Mouse (Mus musculus) forebrain, postnatal 0 days (tissue): ENCODE measurements around the gene Gm28308. TPM values are rescaled to one million over a fixed set of nuclear protein-coding genes. Genes with fewer than 3 reads are reported as not detected.

Experiments
- ATAC-seq: fragments of 200-750 bp; cut with Nextera tagmentation; 2 replicates; pipeline ENCODE4 v1.8.0; 2017; ENCODE audit warnings: mild to moderate bottlenecking, moderate library complexity
- DNase-seq: peaks from one replicate; pipeline ENCODE4 v3.0.0-alpha.2; 2015
- H3K27ac ChIP-seq: fragments of 300-500 bp; sonication (generic); 2 replicates; pipeline ENCODE4 v1.5.1; 2014; ENCODE audit warnings: low read depth, mild to moderate bottlenecking, antibody characterized with exemption, low read length, moderate library complexity, mixed read lengths
- H3K27me3 ChIP-seq: fragments of 300-500 bp; sonication (generic); 2 replicates; pipeline ENCODE4 v1.6.1; 2014; ENCODE audit warnings: mild to moderate bottlenecking, low read length, mixed read lengths; ENCODE audit not compliant: insufficient read depth
- H3K36me3 ChIP-seq: fragments of 300-500 bp; sonication (generic); 2 replicates; pipeline ENCODE4 v1.6.1; 2014; ENCODE audit warnings: mild to moderate bottlenecking, moderate library complexity; ENCODE audit not compliant: insufficient read depth
- H3K4me1 ChIP-seq: fragments of 300-500 bp; sonication (generic); 2 replicates; pipeline ENCODE4 v1.6.1; 2014; ENCODE audit warnings: antibody characterized with exemption; ENCODE audit not compliant: insufficient read depth
- H3K4me2 ChIP-seq: fragments of 300-500 bp; sonication (generic); 2 replicates; pipeline ENCODE4 v1.6.1; 2014; ENCODE audit warnings: low read depth, mild to moderate bottlenecking, moderate library complexity
- H3K4me3 ChIP-seq: fragments of 300-500 bp; sonication (generic); 2 replicates; pipeline ENCODE4 v1.5.1; 2014; ENCODE audit warnings: low read depth, low read length, mixed read lengths
- H3K9ac ChIP-seq: fragments of 300-500 bp; sonication (generic); 2 replicates; pipeline ENCODE4 v1.6.1; 2014; ENCODE audit warnings: mild to moderate bottlenecking
- H3K9me3 ChIP-seq: fragments of 300-500 bp; sonication (generic); 2 replicates; pipeline ENCODE4 v1.6.1; 2016; ENCODE audit warnings: low read length
- CTCF ChIP-seq: sonication (generic); IDR thresholded peaks from 2 replicates; pipeline ENCODE4 v1.5.1; 2016; ENCODE audit warnings: antibody characterized with exemption, control low read depth, low read depth
- WGBS: fragments of 180-500 bp; shearing (Covaris S2); extraction: QIAGEN DNeasy Blood & Tissue Kit; methylation state at CpG from one replicate; pipeline ENCODE4 v1.1.7; 2014; 5-methylcytosine and 5-hydroxymethylcytosine counted together
- polyA plus RNA-seq: library from polyadenylated mRNA; unstranded; fragments of >200 nt; fragmentation: Nextera tagmentation; extraction: Ambion mirVana; gene quantifications from 2 replicates; pipeline ENCODE4 v1.2.1, GENCODE M21; 2015
- total RNA-seq: library from RNA; depleted of rRNA; stranded (reverse); fragments of >200 nt; gene quantifications from 2 replicates; pipeline ENCODE4 v1.2.3, GENCODE M21; 2014

Gene Gm28308
- total and polyA plus RNA-seq, 2 experiments from 2014 or later, result not detected

DNA sequence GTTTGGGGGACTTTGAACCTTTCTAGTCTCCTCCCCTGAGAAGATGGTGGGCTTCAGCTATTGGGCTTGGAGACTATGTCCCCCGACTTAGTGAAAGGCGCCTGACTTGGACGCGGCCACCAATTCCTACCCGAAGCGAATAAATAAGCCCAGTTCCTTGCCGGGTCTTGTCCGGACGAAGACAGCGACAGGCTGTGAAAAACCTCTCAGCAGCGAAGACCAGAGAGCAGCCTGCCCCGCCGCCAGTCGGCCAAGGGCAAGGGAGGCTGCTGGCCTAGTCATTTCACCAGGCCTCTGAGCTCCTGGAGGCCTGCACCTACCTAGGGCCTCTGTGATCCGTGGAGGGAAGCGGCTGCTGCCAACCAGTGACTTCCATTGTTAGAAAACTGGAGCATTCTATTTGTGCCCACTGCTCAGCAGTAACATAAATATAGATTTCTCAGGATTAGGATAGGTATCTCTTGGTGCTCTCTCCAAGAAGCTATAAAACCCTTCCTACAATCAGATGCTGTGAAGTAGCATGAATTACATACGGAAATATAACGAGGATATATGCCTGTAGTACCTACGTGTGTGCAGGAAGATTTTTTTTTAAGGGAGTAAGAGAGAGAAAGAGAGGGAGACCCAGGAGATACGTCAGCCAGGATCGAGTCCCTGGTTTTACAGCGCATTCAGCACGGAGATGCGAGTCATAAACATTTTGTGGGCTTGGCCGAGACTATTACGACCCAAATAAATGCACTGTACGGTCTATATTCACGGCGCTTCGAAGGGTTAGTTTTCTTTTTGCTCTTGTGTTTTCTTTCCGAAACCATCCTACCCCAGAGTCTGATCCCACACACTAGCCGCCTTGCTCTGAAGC is 7.1 kb upstream of the Gm28308 start:
- H3K27ac ChIP-seq, result no peak overlapping the region
- 11% methylated on average over 32 of the region's 32 CpGs for WGBS
- H3K27me3 ChIP-seq, result peaks cover 99% of the 10 kb centered on the region
- DNase-seq, result no peak
- ATAC-seq, result no peak
- H3K4me3 ChIP-seq, result no peak overlapping the region
- no peaks in the 10 kb centered on the region for H3K36me3 ChIP-seq
- H3K9me3 ChIP-seq, result no peaks in the 10 kb centered on the region
- peaks cover 4% of the 10 kb centered on the region; the same call in 1 of the 2 replicates for H3K4me1 ChIP-seq
- H3K4me2 ChIP-seq, result no peak overlapping the region
- no peak for TF ChIP-seq CTCF
- H3K9ac ChIP-seq, result no peak overlapping the region

DNA sequence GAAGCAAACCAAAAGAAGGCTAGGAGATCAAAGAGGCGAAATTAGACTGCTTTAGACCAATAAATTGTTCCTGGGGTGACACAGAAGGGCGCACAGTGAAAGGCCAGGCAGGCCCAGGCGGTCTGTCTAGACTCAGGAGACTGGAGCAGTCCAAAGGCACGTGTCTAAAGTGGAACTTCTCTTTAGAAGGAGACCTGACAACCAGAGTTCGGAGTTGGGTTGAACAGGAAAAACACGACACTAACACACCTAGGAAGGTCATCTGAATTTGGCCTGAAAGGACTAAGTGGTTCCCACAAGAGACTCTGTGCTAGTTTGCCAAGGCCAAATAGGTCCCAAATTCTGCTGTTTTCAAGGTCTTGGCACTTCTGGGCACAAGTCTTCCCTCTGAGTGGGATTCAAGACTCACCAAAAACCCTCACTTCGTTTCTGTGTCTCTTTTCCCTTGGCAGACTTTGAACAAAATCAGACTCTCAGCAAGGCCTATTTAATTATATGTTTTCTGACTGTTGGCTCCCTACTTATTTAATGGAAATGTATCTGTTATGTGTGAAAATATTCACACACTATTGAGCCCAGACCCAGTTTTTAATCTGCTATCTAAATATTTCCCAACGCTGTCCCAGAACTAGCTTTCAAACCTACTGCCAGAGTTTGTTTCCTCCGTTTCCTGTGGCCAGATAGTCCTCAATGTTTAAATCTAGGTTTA is 6.2 kb upstream of the Gm28308 start:
- TF ChIP-seq CTCF, result no peak
- no peak for ATAC-seq

GRCm38 (mm10) chr6:52218643-52219215 is 5.6 kb upstream of the Gm28308 start:
- WGBS, result 5% methylated on average over 14 of the region's 14 CpGs
- no peak overlapping the region for H3K27ac ChIP-seq
- no peak overlapping the region for H3K4me3 ChIP-seq
- H3K9ac ChIP-seq, result no peak overlapping the region
- H3K9me3 ChIP-seq, result no peaks in the 10 kb centered on the region
- H3K36me3 ChIP-seq, result no peaks in the 10 kb centered on the region
- no peak for TF ChIP-seq CTCF
- ATAC-seq (no peak), DNase-seq (no peak)
- H3K27me3 ChIP-seq, result peaks cover 99% of the 10 kb centered on the region
- H3K4me2 ChIP-seq, result no peak overlapping the region
- peaks cover 4% of the 10 kb centered on the region; the same call in 1 of the 2 replicates for H3K4me1 ChIP-seq

More for the DNA sequence above, 6.2 kb upstream of the Gm28308 start:
- no peak overlapping the region for H3K9ac ChIP-seq
- peaks cover 99% of the 10 kb centered on the region for H3K27me3 ChIP-seq
- H3K9me3 ChIP-seq, result no peaks in the 10 kb centered on the region
- DNase-seq, result no peak
- H3K36me3 ChIP-seq, result no peaks in the 10 kb centered on the region
- H3K27ac ChIP-seq, result no peak overlapping the region
- H3K4me2 ChIP-seq, result no peak overlapping the region
- H3K4me1 ChIP-seq, result peaks cover 4% of the 10 kb centered on the region; the same call in 1 of the 2 replicates
- 17% methylated on average over 9 of the region's 9 CpGs for WGBS
- no peak overlapping the region for H3K4me3 ChIP-seq

GRCm38 (mm10) chr6:52217895-52218642 is 4.9 kb upstream of the Gm28308 start:
- Histone ChIP-seq H3K27ac (no peak overlapping the region), H3K27me3 (peaks cover 99% of the 10 kb centered on the region), H3K4me3 (no peak overlapping the region), H3K4me1 (peaks cover 4% of the 10 kb centered on the region; the same call in 1 of the 2 replicates), H3K4me2 (no peak overlapping the region), H3K36me3 (no peaks in the 10 kb centered on the region), H3K9ac (no peak overlapping the region), H3K9me3 (no peaks in the 10 kb centered on the region)
- no peak for DNase-seq
- WGBS, result 5% methylated on average over 23 of the region's 23 CpGs
- ATAC-seq, result no peak
- no peak for TF ChIP-seq CTCF

DNA sequence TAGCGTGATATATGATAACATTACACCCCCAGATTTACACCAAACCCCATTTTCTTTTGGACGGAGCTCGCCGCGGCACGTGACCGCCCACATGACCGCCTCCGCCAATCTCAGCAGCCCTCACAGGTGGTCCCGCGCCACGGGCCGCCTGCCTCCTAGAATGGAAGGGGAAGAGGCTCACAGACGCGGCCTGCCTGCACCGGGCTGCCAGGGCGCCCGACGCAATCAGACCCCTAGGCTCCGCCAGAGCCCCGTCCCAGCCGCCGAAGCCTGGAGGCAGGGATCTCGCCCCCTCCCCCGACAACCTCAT is 4.3 kb upstream of the Gm28308 start:
- no peak for ATAC-seq
- H3K27ac ChIP-seq, result no peak overlapping the region
- peaks cover 4% of the 10 kb centered on the region; the same call in 1 of the 2 replicates for H3K4me1 ChIP-seq
- H3K9me3 ChIP-seq, result no peaks in the 10 kb centered on the region
- peaks cover 98% of the 10 kb centered on the region for H3K27me3 ChIP-seq
- no peak for TF ChIP-seq CTCF
- no peaks in the 10 kb centered on the region for H3K36me3 ChIP-seq
- H3K4me3 ChIP-seq, result peak overlapping the region; percentile 12; the same call in 1 of the 2 replicates
- H3K9ac ChIP-seq, result no peak overlapping the region
- WGBS, result under 1% methylated on average over 25 of the region's 25 CpGs
- peak overlapping the region; percentile 9; the same call in 1 of the 2 replicates for H3K4me2 ChIP-seq
- DNase-seq, result no peak

- Histone ChIP-seq H3K4me1 (peaks cover 4% of the 10 kb centered on the region; the same call in 1 of the 2 replicates), H3K9me3 (no peaks in the 10 kb centered on the region), H3K27ac (no peak overlapping the region), H3K4me2 (peak overlapping the region; percentile 9; the same call in 1 of the 2 replicates), H3K36me3 (no peaks in the 10 kb centered on the region), H3K9ac (no peak overlapping the region), H3K27me3 (peaks cover 98% of the 10 kb centered on the region), H3K4me3 (peak overlapping the region; percentile 12; the same call in 1 of the 2 replicates)
- DNase-seq (no peak), ATAC-seq (no peak)
- 3% methylated on average over 60 of the region's 60 CpGs for WGBS
- no peak for TF ChIP-seq CTCF
These were observed 3.7 kb upstream of the Gm28308 start for GRCm38 (mm10) chr6:52216691-52217458.
